Mouse (Mus musculus): ENCODE measurements around the gene Txnrd2. TPM values are rescaled to one million over a fixed set of nuclear protein-coding genes. Genes with fewer than 3 reads are reported as not detected.

The Txnrd2 gene
- total RNA-seq, 1 experiment, result 7.9 TPM

DNA sequence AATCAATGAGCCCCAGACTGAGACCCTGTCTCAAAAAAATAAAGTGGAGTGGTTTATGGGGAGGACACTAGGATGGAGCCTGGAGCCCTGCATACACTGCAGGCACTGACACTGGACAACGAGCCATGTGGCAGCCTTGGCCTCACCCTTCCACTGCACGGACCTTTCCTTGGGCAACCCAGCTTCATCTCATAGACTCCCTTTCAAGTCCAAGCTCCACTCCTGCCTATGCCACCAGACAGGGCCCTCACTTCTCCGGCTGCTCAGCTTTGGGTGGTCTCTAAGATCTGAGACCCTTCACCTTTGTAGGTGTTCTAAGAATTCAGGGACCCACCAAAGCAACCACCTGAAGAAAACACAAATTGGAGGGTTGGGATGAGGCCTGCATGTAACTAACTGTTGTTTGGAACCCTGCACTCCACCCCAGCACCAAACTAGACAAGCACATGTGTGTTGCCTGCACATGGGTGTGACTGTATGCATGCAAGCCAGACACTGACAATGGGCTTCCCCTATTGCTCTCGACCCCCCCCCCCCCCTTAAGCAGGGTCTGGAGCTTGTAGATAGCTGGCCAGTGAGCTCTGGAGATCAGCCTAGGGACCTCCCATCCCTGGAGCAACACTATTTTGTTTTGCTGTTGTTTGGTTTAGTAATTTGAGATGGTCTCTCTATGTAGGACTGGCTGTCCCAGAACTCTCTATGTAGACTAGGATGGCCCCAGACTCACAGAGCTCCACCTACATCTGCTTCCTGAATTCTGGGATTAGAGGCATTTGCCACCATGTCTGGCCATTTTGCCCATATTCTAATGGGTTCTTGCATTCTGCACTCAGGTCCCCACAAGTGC lies 7.2 kb upstream of the Txnrd2 start:
- Histone ChIP-seq H3K9me3 (ENCODE audit: control insufficient read depth, insufficient read depth, low read depth, low read length) (no peaks in the 10 kb centered on the region), H3K9ac (ENCODE audit: insufficient read depth, low read depth, low read length, poor library complexity, severe bottlenecking) (no peak overlapping the region), H3K36me3 (ENCODE audit: control insufficient read depth, insufficient read depth, low read length, poor library complexity, severe bottlenecking) (no peaks in the 10 kb centered on the region), H3K4me1 (ENCODE audit: control insufficient read depth in 2 of 2, insufficient read depth in 2 of 2, low read length in 2 of 2, poor library complexity in 1 of 2) (peaks cover 0 to 3% of the 10 kb centered on the region in 2 experiments; a peak in 2 of 4 replicates), H3K4me3 (ENCODE audit: insufficient read depth in 1 of 2, low read depth in 1 of 2, low read length in 2 of 2, poor library complexity in 1 of 2, severe bottlenecking in 1 of 2) (no peak overlapping the region), H3K27ac (ENCODE audit: insufficient read depth, low read depth, low read length, poor library complexity, severe bottlenecking) (no peak overlapping the region)
- no peak for DNase-seq (ENCODE audit: low read depth, low spot score)
- in situ Hi-C loops (cut with MboI; ENCODE audit: low sequenced_read_pairs in 2 of 2, unreplicated experiment in 2 of 2), result no loop called here
- no peak for TF ChIP-seq MAFK (IDR thresholded peaks at IDR 0.05; ENCODE audit: insufficient read depth, low read depth, low read length)
- no peak for TF ChIP-seq ZC3H11A (IDR thresholded peaks at IDR 0.05; ENCODE audit: borderline replicate concordance, low read depth, low read length)
- no peak for TF ChIP-seq ZNF384 (IDR thresholded peaks at IDR 0.05; ENCODE audit: low read depth, low read length)
- no peak for TF ChIP-seq HCFC1 (IDR thresholded peaks at IDR 0.05; ENCODE audit: borderline replicate concordance, insufficient read depth, low read length)
- no peak for TF ChIP-seq CHD2 (IDR thresholded peaks at IDR 0.05; ENCODE audit: low read depth, low read length)

DNA sequence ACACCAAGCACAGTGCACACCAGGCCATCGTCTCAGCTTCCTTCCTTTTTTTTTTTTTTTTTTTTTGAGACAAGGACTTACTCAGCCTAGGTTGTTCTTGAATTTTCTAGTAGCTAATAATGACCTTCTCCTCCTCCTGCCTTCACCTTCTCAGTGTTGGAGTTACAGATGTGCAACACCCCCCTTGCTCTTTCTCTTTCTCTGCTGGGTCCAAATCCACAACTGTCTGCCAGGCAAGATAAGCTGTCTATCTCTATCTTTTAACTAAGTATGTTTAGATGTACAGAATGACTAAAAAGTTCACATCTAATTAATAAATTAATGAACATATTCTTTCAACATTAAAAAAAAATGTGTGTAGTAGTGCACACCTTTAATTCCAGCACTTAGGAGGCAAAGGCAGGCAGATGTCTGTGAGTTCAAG lies 6.6 kb upstream of the Txnrd2 start:
- Histone ChIP-seq H3K27ac (ENCODE audit: insufficient read depth, low read depth, low read length, poor library complexity, severe bottlenecking) (no peak overlapping the region), H3K4me1 (ENCODE audit: control insufficient read depth in 2 of 2, insufficient read depth in 2 of 2, low read length in 2 of 2, poor library complexity in 1 of 2) (peaks cover 0 to 3% of the 10 kb centered on the region in 2 experiments; a peak in 2 of 4 replicates), H3K4me3 (ENCODE audit: insufficient read depth in 1 of 2, low read depth in 1 of 2, low read length in 2 of 2, poor library complexity in 1 of 2, severe bottlenecking in 1 of 2) (no peak overlapping the region), H3K9me3 (ENCODE audit: control insufficient read depth, insufficient read depth, low read depth, low read length) (no peaks in the 10 kb centered on the region), H3K9ac (ENCODE audit: insufficient read depth, low read depth, low read length, poor library complexity, severe bottlenecking) (no peak overlapping the region), H3K36me3 (ENCODE audit: control insufficient read depth, insufficient read depth, low read length, poor library complexity, severe bottlenecking) (no peaks in the 10 kb centered on the region)
- TF ChIP-seq CHD2 (IDR thresholded peaks at IDR 0.05; ENCODE audit: low read depth, low read length), result no peak
- in situ Hi-C loops (cut with MboI; ENCODE audit: low sequenced_read_pairs in 2 of 2, unreplicated experiment in 2 of 2), result no loop called here
- DNase-seq (ENCODE audit: low read depth, low spot score), result no peak

DNA sequence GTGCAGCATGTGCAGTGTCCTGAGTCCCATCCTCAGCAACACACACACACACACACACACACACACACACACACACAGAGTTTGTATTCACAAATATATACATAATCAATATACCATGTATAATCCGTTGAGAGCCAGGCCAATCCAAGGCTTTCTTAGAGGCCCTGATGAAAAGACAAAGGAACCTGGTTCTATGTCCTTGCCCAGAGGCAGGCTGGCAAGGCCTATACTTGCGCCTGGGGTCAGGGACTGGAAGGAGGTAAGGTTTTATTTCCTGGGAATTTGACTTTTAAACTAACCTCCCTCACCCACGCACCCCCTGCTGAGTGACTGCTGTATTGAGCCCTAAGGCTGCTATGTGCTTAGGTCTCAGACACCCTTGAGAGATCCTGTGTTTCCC lies 5.6 kb upstream of the Txnrd2 start:
- in situ Hi-C loops (cut with MboI; ENCODE audit: low sequenced_read_pairs in 2 of 2, unreplicated experiment in 2 of 2), result no loop called here
- Histone ChIP-seq H3K4me1 (ENCODE audit: control insufficient read depth in 2 of 2, insufficient read depth in 2 of 2, low read length in 2 of 2, poor library complexity in 1 of 2) (peaks cover 0 to 6% of the 10 kb centered on the region in 2 experiments; a peak in 2 of 4 replicates), H3K9me3 (ENCODE audit: control insufficient read depth, insufficient read depth, low read depth, low read length) (no peaks in the 10 kb centered on the region), H3K4me3 (ENCODE audit: insufficient read depth in 1 of 2, low read depth in 1 of 2, low read length in 2 of 2, poor library complexity in 1 of 2, severe bottlenecking in 1 of 2) (no peak overlapping the region), H3K9ac (ENCODE audit: insufficient read depth, low read depth, low read length, poor library complexity, severe bottlenecking) (no peak overlapping the region), H3K36me3 (ENCODE audit: control insufficient read depth, insufficient read depth, low read length, poor library complexity, severe bottlenecking) (no peaks in the 10 kb centered on the region), H3K27ac (ENCODE audit: insufficient read depth, low read depth, low read length, poor library complexity, severe bottlenecking) (no peak overlapping the region)
- TF ChIP-seq HCFC1 (IDR thresholded peaks at IDR 0.05; ENCODE audit: borderline replicate concordance, insufficient read depth, low read length) (no peak), ZC3H11A (IDR thresholded peaks at IDR 0.05; ENCODE audit: borderline replicate concordance, low read depth, low read length) (no peak), MAFK (IDR thresholded peaks at IDR 0.05; ENCODE audit: insufficient read depth, low read depth, low read length) (no peak), ZNF384 (IDR thresholded peaks at IDR 0.05; ENCODE audit: low read depth, low read length) (no peak), CHD2 (IDR thresholded peaks at IDR 0.05; ENCODE audit: low read depth, low read length) (no peak)
- no peak for DNase-seq (ENCODE audit: low read depth, low spot score)

DNA sequence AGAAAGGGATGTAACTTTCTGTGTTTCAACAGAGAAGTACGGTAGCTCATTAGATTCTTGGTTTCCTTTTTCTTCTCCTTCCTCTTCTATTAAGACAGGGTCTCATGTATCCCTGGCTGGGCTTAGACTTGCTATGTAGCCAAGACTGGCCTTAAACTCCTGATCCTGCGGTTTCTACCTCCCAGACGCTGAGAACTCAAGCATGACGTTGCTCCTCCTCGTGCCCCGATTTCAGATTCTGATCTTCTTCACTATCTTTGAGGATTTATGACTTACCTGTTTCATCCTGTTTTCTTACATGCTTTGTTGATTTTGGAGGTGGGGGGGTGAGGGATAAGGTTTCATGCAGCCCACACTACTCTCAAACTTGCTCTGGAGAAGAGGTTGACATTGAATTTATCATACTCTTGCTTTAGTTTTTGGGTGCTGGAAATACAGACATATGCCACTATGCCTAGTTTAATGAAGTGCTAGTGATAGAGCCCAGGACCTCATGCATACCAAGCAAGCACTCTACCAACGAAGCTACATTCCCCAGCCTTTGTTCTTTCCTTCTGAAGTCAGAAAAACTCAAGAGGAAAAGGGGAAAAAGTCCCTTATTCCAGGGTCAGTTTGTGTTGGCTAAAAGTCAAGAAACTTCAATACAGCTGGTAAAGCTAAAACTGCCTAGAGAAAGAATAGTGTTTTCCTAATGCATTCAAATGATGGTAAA lies 2.8 kb upstream of the Txnrd2 start:
- peaks cover 0 to 12% of the 10 kb centered on the region in 2 experiments; a peak in 3 of 4 replicates for H3K4me1 ChIP-seq (ENCODE audit: control insufficient read depth in 2 of 2, insufficient read depth in 2 of 2, low read length in 2 of 2, poor library complexity in 1 of 2)
- H3K9me3 ChIP-seq (ENCODE audit: control insufficient read depth, insufficient read depth, low read depth, low read length), result no peaks in the 10 kb centered on the region
- H3K27ac ChIP-seq (ENCODE audit: insufficient read depth, low read depth, low read length, poor library complexity, severe bottlenecking), result no peak overlapping the region
- in situ Hi-C loops (cut with MboI; ENCODE audit: low sequenced_read_pairs in 2 of 2, unreplicated experiment in 2 of 2), result no loop called here
- H3K9ac ChIP-seq (ENCODE audit: insufficient read depth, low read depth, low read length, poor library complexity, severe bottlenecking), result no peak overlapping the region
- no peak for TF ChIP-seq ZNF384 (IDR thresholded peaks at IDR 0.05; ENCODE audit: low read depth, low read length)
- TF ChIP-seq ZC3H11A (IDR thresholded peaks at IDR 0.05; ENCODE audit: borderline replicate concordance, low read depth, low read length), result no peak
- TF ChIP-seq MAFK (IDR thresholded peaks at IDR 0.05; ENCODE audit: insufficient read depth, low read depth, low read length), result no peak
- no peak for TF ChIP-seq HCFC1 (IDR thresholded peaks at IDR 0.05; ENCODE audit: borderline replicate concordance, insufficient read depth, low read length)
- TF ChIP-seq CHD2 (IDR thresholded peaks at IDR 0.05; ENCODE audit: low read depth, low read length), result no peak
- DNase-seq (ENCODE audit: low read depth, low spot score), result no peak
- no peaks in the 10 kb centered on the region for H3K36me3 ChIP-seq (ENCODE audit: control insufficient read depth, insufficient read depth, low read length, poor library complexity, severe bottlenecking)
- H3K4me3 ChIP-seq (ENCODE audit: insufficient read depth in 1 of 2, low read depth in 1 of 2, low read length in 2 of 2, poor library complexity in 1 of 2, severe bottlenecking in 1 of 2), result no peak overlapping the region

Data from ES-E14 (cell line).